ENCODE assay signal across 16 mouse cellular contexts in the genomic region with DNA sequence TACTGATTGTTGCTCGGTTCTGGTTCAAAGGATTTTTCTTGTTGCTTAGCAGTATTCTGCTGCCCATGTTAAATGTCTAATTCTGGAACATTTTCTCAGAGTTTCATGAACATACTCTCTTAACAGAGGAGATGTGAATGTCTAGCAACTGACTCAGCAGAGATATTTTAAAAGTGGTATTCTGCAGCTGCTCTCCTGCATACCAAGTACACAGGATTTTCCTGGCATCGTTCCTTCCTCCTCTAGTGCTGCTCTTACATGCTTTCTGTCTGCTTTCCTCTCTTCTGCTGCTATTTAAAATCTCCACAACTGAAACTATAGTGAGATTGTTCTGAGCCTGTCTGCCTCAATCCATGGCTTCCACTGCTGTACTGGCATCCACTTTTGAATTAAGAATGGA. TPM values are rescaled to one million over a fixed set of nuclear protein-coding genes. Genes with fewer than 3 reads are reported as not detected.
A peak's percentile ranks its signal among the peaks of the same experiment; 100 is the strongest.
DNase-seq lines count a peak whose midpoint lies in the region; ATAC-seq and TF ChIP-seq lines count a peak whose summit lies in the region.
"Had no signal": no experiment of that assay in that cellular context is flagged by ENCODE, and none has a peak within 500 bp of the region (broad histone marks: within the 10 kb centered on the region; RNA-seq: fewer than 3 reads in every experiment).

No protein-coding gene starts in this region.

- no peak for DNase-seq in heart, postnatal 0 days (ENCODE audit: low spot score)
- DNase-seq in heart, embryonic 10.5 days (ENCODE audit: low spot score) = no peak
- peak; percentile 1 for DNase-seq in NIH3T3 (ENCODE audit: low read depth)
- peak; percentile 1 to 5 for DNase-seq in layer of hippocampus, postnatal 14 days (ENCODE audit: low spot score in 2 of 2)
- peak; percentile 6 for DNase-seq in right cerebral cortex, postnatal 14 days
- DNase-seq in B cell, adult 2 months = no peak
- no peak for DNase-seq in urinary bladder, postnatal 4 days (ENCODE audit: low spot score in 2 of 2)
- DNase-seq: cerebellum, postnatal 36 days; kidney, postnatal 36 days; liver; thymus, adult 18-20 months had no signal

- 38% methylated on average over 2 of the region's 2 CpGs for WGBS in heart, postnatal 0 days
- WGBS in heart, embryonic 10.5 days = 60% methylated on average over 2 of the region's 2 CpGs

- TF ChIP-seq CTCF in heart, postnatal 0 days (IDR thresholded peaks at IDR 0.05; ENCODE audit: low read depth) = no peak

- 0 out of 2 replicates have a peak, but pooled peaks have one; percentile 41 for ATAC-seq in heart, postnatal 0 days (ENCODE audit: insufficient read depth, low read depth)
- ATAC-seq: inflammation-experienced regulatory T-cells, adult 6 months; Patski had no signal

- no peaks in the 10 kb centered on the region for H3K27me3 ChIP-seq in heart, postnatal 0 days (ENCODE audit: control insufficient read depth, insufficient read depth, low read length)
- H3K27me3 ChIP-seq in heart, embryonic 10.5 days (ENCODE audit: insufficient read depth, poor library complexity, severe bottlenecking) = no peaks in the 10 kb centered on the region

- H3K36me3 ChIP-seq in heart, postnatal 0 days (replicated peaks; ENCODE audit: control insufficient read depth, insufficient read depth, low read length) = no peaks in the 10 kb centered on the region
- H3K36me3 ChIP-seq in heart, embryonic 10.5 days = no peaks in the 10 kb centered on the region

- H3K4me1 ChIP-seq in heart, postnatal 0 days (ENCODE audit: control insufficient read depth, insufficient read depth) = no peaks in the 10 kb centered on the region
- no peaks in the 10 kb centered on the region for H3K4me1 ChIP-seq in heart, embryonic 10.5 days

- H3K4me2 ChIP-seq in heart, postnatal 0 days (ENCODE audit: low read depth, low read length) = no peak overlapping the region

- no peak for TF ChIP-seq EP300 in heart, postnatal 0 days (IDR thresholded peaks at IDR 0.05; ENCODE audit: low read depth)

- H3K27ac ChIP-seq in heart, postnatal 0 days (ENCODE audit: low read depth) = no peak overlapping the region
- H3K27ac ChIP-seq in heart, embryonic 10.5 days = no peak overlapping the region

- no peak overlapping the region for H3K9ac ChIP-seq in heart, postnatal 0 days (replicated peaks; ENCODE audit: low read depth, low read length)

- H3K4me3 ChIP-seq in heart, postnatal 0 days (ENCODE audit: low read depth, low read length) = no peak overlapping the region
- no peak overlapping the region for H3K4me3 ChIP-seq in heart, embryonic 10.5 days

- no peaks in the 10 kb centered on the region for H3K9me3 ChIP-seq in heart, postnatal 0 days (replicated peaks; ENCODE audit: control insufficient read depth, low read length)
- no peaks in the 10 kb centered on the region for H3K9me3 ChIP-seq in heart, embryonic 10.5 days

RNA-seq across cellular contexts. Expression of a gene that starts 16.7 kb away (rescaled TPM):
- total RNA-seq in heart, postnatal 0 days (2014; rRNA removed; ENCODE audit: low replicate concordance) = not detected in 2 replicates
- not detected in 2 replicates for polyA plus RNA-seq in heart, postnatal 0 days (2015; fragmentation: Nextera tagmentation; extraction: Ambion mirVana)
- polyA plus RNA-seq in heart, embryonic 10.5 days (2016; fragmentation: Nextera tagmentation; extraction: Ambion mirVana) = 0.10 TPM in 1 of 2 replicates, not detected in the other
- not detected for total RNA-seq in layer of hippocampus, postnatal 14 days (2021)
- total RNA-seq: heart, adult 18-20 months; hematopoietic stem cell, adult 5-6 weeks had no signal
- polyA plus RNA-seq: inflammation-experienced regulatory T-cells, adult 6 months; lung, embryonic 16.5 days; Patski had no signal

RNA-seq across cellular contexts. Expression of a gene that starts 55.6 kb away (rescaled TPM):
- 36.0 and 47.7 TPM in 2 replicates for total RNA-seq in heart, postnatal 0 days (2014; rRNA removed; ENCODE audit: low replicate concordance)
- polyA plus RNA-seq in heart, postnatal 0 days (2015; fragmentation: Nextera tagmentation; extraction: Ambion mirVana) = 97.9 and 101 TPM in 2 replicates
- 65.9 and 69.9 TPM in 2 replicates for polyA plus RNA-seq in heart, embryonic 10.5 days (2016; fragmentation: Nextera tagmentation; extraction: Ambion mirVana)
- 1 to 10 TPM; 5.9 to 6.8 TPM for total RNA-seq in layer of hippocampus, postnatal 14 days (2021)

Comparison
In these comparisons a context has a peak if more than half of its experiments do, and no peak if none do; other contexts are left out.
1. DNase-seq: peak in NIH3T3 (single experiment), layer of hippocampus, postnatal 14 days (2 of 2) and right cerebral cortex, postnatal 14 days (single experiment); none in heart, postnatal 0 days (single experiment), heart, embryonic 10.5 days (single experiment), B cell, adult 2 months (0 of 2) and urinary bladder, postnatal 4 days (0 of 2).